In the genomic region with DNA sequence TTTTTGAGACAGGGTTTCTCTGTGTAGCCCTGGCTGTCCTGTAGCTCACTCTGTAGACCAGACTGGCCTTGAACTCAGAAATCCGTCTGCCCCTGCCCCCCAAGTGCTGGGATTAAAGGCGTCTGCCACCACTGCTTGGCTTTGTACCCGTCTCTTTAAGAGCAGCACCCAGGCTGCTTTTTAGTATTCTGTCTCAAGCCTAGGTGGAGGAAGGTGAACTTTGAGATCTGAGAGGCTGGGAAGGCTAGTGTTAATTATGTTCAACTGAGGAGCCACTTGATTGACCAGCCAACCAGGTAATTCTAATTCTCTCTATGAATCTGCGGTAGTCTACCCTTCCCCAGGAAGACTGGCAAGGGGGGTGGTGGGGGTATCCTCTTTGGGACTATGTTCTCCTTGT, we compare ENCODE assay signal across 21 mouse cellular contexts. TPM values are rescaled to one million over a fixed set of nuclear protein-coding genes. Genes with fewer than 3 reads are reported as not detected.
A peak's percentile ranks its signal among the peaks of the same experiment; 100 is the strongest.
DNase-seq lines count a peak whose midpoint lies in the region; ATAC-seq and TF ChIP-seq lines count a peak whose summit lies in the region.
"Had no signal": no experiment of that assay in that cellular context is flagged by ENCODE, and none has a peak within 500 bp of the region (broad histone marks: within the 10 kb centered on the region; RNA-seq: fewer than 3 reads in every experiment).

No protein-coding gene starts in this region.

- no peak overlapping the region for H3K4me2 ChIP-seq in kidney, embryonic 15.5 days
- H3K4me2 ChIP-seq: embryonic facial prominence, embryonic 13.5 days; forebrain, embryonic 12.5 days had no signal

- WGBS in kidney, adult 2 months = 57% methylated on average over 4 of the region's 4 CpGs
- 79% methylated on average over 4 of the region's 4 CpGs for WGBS in kidney, embryonic 15.5 days

- ATAC-seq in kidney, embryonic 15.5 days (replicated peaks; ENCODE audit: low FRiP score) = no peak
- ATAC-seq: CD4-positive, CD25-positive, alpha-beta regulatory T cell, adult 4 months; forebrain, embryonic 16.5 days had no signal

- no peak overlapping the region for H3K27ac ChIP-seq in kidney, adult 2 months (ENCODE audit: insufficient read depth, low read depth, low read length)
- no peak overlapping the region for H3K27ac ChIP-seq in kidney, embryonic 15.5 days
- H3K27ac ChIP-seq: embryonic facial prominence, embryonic 13.5 days; forebrain, embryonic 12.5 days; heart, adult 2 months had no signal

- TF ChIP-seq CTCF in kidney, adult 2 months (conservative IDR thresholded peaks at IDR 0.05; ENCODE audit: insufficient read depth, insufficient read length, low read depth, low read length) = no peak

- DNase-seq in cerebellum, adult 9-11 months = peak; percentile 15
- DNase-seq in cerebellum, adult 18-20 months = no peak
- peak; percentile 62 for DNase-seq in kidney, adult 2 months
- peak; percentile 20 for DNase-seq in kidney, postnatal 14 days
- DNase-seq in yolk sac, embryonic 10.5 days (ENCODE audit: low spot score) = peak; percentile 13
- no peak for DNase-seq in right cerebral cortex, adult 18-20 months
- DNase-seq: adrenal gland, adult 8-10 months; B cell, adult 2 months; cerebellum, adult 11 months; cerebellum, adult 9-10 months; cerebellum, postnatal 36 days; gastrocnemius, postnatal 10 days; heart, adult 2 months; heart, postnatal 36 days had no signal

- H3K27me3 ChIP-seq in kidney, adult 2 months (replicated peaks; ENCODE audit: control insufficient read depth, insufficient read depth, low read length) = no peaks in the 10 kb centered on the region
- no peaks in the 10 kb centered on the region for H3K27me3 ChIP-seq in kidney, embryonic 15.5 days
- H3K27me3 ChIP-seq: embryonic facial prominence, embryonic 13.5 days; forebrain, embryonic 12.5 days; heart, embryonic 12.5 days had no signal

- H3K36me3 ChIP-seq in kidney, adult 2 months (ENCODE audit: control insufficient read depth, insufficient read depth, low read length) = no peaks in the 10 kb centered on the region
- H3K36me3 ChIP-seq in kidney, embryonic 15.5 days = no peaks in the 10 kb centered on the region
- H3K36me3 ChIP-seq: embryonic facial prominence, embryonic 13.5 days; forebrain, embryonic 12.5 days; G1E; heart, embryonic 12.5 days had no signal

- no peak overlapping the region for H3K4me3 ChIP-seq in kidney, adult 2 months (ENCODE audit: insufficient read depth, low read depth, low read length)
- no peak overlapping the region for H3K4me3 ChIP-seq in kidney, embryonic 15.5 days (replicated peaks)
- H3K4me3 ChIP-seq: embryonic facial prominence, embryonic 13.5 days; forebrain, embryonic 12.5 days; heart, adult 2 months; heart, embryonic 12.5 days had no signal

- peaks cover 10% of the 10 kb centered on the region; the same call in 1 of the 2 replicates for H3K4me1 ChIP-seq in kidney, adult 2 months (ENCODE audit: control insufficient read depth, insufficient read depth, low read length)
- H3K4me1 ChIP-seq in kidney, embryonic 15.5 days = peaks cover 26% of the 10 kb centered on the region

- no peak for TF ChIP-seq POLR2A in kidney, adult 2 months (IDR thresholded peaks at IDR 0.05; ENCODE audit: low read depth, low read length)

- H3K9me3 ChIP-seq in kidney, embryonic 15.5 days (replicated peaks) = no peaks in the 10 kb centered on the region
- H3K9me3 ChIP-seq: embryonic facial prominence, embryonic 13.5 days; forebrain, embryonic 12.5 days; G1E; heart, embryonic 12.5 days had no signal

- H3K9ac ChIP-seq in kidney, embryonic 15.5 days = no peak overlapping the region
- H3K9ac ChIP-seq: embryonic facial prominence, embryonic 13.5 days; forebrain, embryonic 12.5 days; heart, embryonic 12.5 days had no signal

RNA-seq across cellular contexts. Expression of a gene that starts 0.6 kb away (rescaled TPM):
- 16.5 and 19.1 TPM in 2 replicates for polyA plus RNA-seq in kidney, adult 2 months (2012; rRNA removed)
- 24.2 and 25.7 TPM in 2 replicates for polyA plus RNA-seq in kidney, embryonic 15.5 days (2015; fragmentation: Nextera tagmentation; extraction: Ambion mirVana)

RNA-seq across cellular contexts. Expression of a gene that starts 1.9 kb away (rescaled TPM):
- 7.6 and 12.0 TPM in 2 replicates for polyA plus RNA-seq in kidney, adult 2 months (2012; rRNA removed)
- polyA plus RNA-seq in kidney, embryonic 15.5 days (2015; fragmentation: Nextera tagmentation; extraction: Ambion mirVana) = 3.9 and 5.9 TPM in 2 replicates

RNA-seq across cellular contexts. Expression of a gene that starts 45.0 kb away (rescaled TPM):
- polyA plus RNA-seq in kidney, adult 2 months (2012; rRNA removed) = 0.52 and 0.58 TPM in 2 replicates
- polyA plus RNA-seq in kidney, embryonic 15.5 days (2015; fragmentation: Nextera tagmentation; extraction: Ambion mirVana) = 1.9 and 2.4 TPM in 2 replicates
- polyA plus RNA-seq: G1E had no signal

Comparison
In these comparisons a context has a peak if more than half of its experiments do, and no peak if none do; other contexts are left out.
1. DNase-seq: peak in cerebellum, adult 9-11 months (single experiment), kidney, adult 2 months (single experiment), kidney, postnatal 14 days (single experiment) and yolk sac, embryonic 10.5 days (single experiment); none in cerebellum, adult 18-20 months (0 of 2) and right cerebral cortex, adult 18-20 months (single experiment).